Mouse (Mus musculus) spleen, adult 10 weeks (tissue): ENCODE results near the gene Tmem198b. TPM values are rescaled to one million over a fixed set of nuclear protein-coding genes. Genes with fewer than 3 reads are reported as not detected.

ENCODE experiments used
- polyA plus RNA-seq: library from polyadenylated mRNA; stranded (reverse); fragments of 350-450 nt; fragmentation: Illumina TruSeq; extraction: RNeasy Lipid Tissue Mini Kit (QIAGEN cat#74804); gene quantifications from one replicate; pipeline ENCODE4 v1.2.3, GENCODE M21; 2015; ENCODE audit warnings: low replicate concordance; ENCODE audit not compliant: insufficient read depth

The Tmem198b gene
- 10.7 TPM for polyA plus RNA-seq

GRCm38 (mm10) chr10:128804271-128805091, at the start of gene Tmem198b:
Gene Tmem198b (minus strand): TSS chr10:128804370.

GRCm38 (mm10) chr10:128821358-128822056, 17.3 kb upstream of the Tmem198b start, which contains the start of gene Ormdl2:
Gene Ormdl2 (minus strand): TSS chr10:128821645.

GRCm38 (mm10) chr10:128817033-128817432, 12.9 kb upstream of the Tmem198b start, which contains the start of gene Sarnp:
Gene Sarnp (plus strand): TSS chr10:128817333.

GRCm38 (mm10) chr10:128803771-128804270, 349 bp downstream of the Tmem198b start, which contains the start of gene Dnajc14:
Gene Dnajc14 (plus strand): TSS chr10:128804062.

GRCm38 (mm10) chr10:128790398-128791124, 13.6 kb downstream of the Tmem198b start, which contains the start of gene Mmp19:
Gene Mmp19 (plus strand): TSS chr10:128790910.

Other genes with a start within 250 kb of the Tmem198b start
- gene Pa2g4, start 238.4 kb downstream of the Tmem198b start, polyA plus RNA-seq: 149 TPM
- gene Erbb3, start 214.7 kb downstream of the Tmem198b start, polyA plus RNA-seq: 2.2 TPM
- gene Rps26, start 177.6 kb downstream of the Tmem198b start, polyA plus RNA-seq: 387 TPM
- gene Ikzf4, start 158.4 kb downstream of the Tmem198b start, polyA plus RNA-seq: 1.4 TPM
- gene Suox, start 130.3 kb downstream of the Tmem198b start, polyA plus RNA-seq: 11.8 TPM
- gene Rab5b, start 108.1 kb downstream of the Tmem198b start, polyA plus RNA-seq: 110 TPM
- gene Pmel, start 100.2 kb downstream of the Tmem198b start, polyA plus RNA-seq: 0.30 TPM
- 64.5 TPM for gene Cdk2, start 99.3 kb downstream of the Tmem198b start, polyA plus RNA-seq
- 222 TPM for gene Dgka, start 59.5 kb downstream of the Tmem198b start, polyA plus RNA-seq
- 26.8 TPM for gene Pym1, start 56.5 kb downstream of the Tmem198b start, polyA plus RNA-seq
- gene Mmp19, start 13.5 kb downstream of the Tmem198b start, polyA plus RNA-seq: 4.1 TPM
- gene Dnajc14, start 308 bp downstream of the Tmem198b start, polyA plus RNA-seq: 63.9 TPM
- 193 TPM for gene Sarnp, start 13.0 kb upstream of the Tmem198b start, polyA plus RNA-seq
- gene Ormdl2, start 17.3 kb upstream of the Tmem198b start, polyA plus RNA-seq: 55.9 TPM
- gene Gdf11, start 87.3 kb upstream of the Tmem198b start, polyA plus RNA-seq: 20.5 TPM
- gene Cd63, start 96.6 kb upstream of the Tmem198b start, polyA plus RNA-seq: 133 TPM
- gene Rdh5, start 118.5 kb upstream of the Tmem198b start, polyA plus RNA-seq: 10.6 TPM
- 64.2 TPM for gene Bloc1s1, start 119.7 kb upstream of the Tmem198b start, polyA plus RNA-seq
- 1.9 TPM for gene Itga7, start 129.4 kb upstream of the Tmem198b start, polyA plus RNA-seq
- not detected for gene Mettl7b, start 156.6 kb upstream of the Tmem198b start, polyA plus RNA-seq
- not detected for gene Olfr9, start 185.1 kb upstream of the Tmem198b start, polyA plus RNA-seq
- gene Olfr763, start 206.4 kb upstream of the Tmem198b start, polyA plus RNA-seq: not detected
- gene Olfr764-ps1, start 235.5 kb upstream of the Tmem198b start, polyA plus RNA-seq: not detected
- not detected for gene Olfr765, start 245.6 kb upstream of the Tmem198b start, polyA plus RNA-seq